Mouse (Mus musculus): Measurements from ENCODE around the gene Hmgn2.

- TF ChIP-seq MAX (IDR thresholded peaks at IDR 0.05; ENCODE audit: low read length) (no peak), POLR2A (IDR thresholded peaks at IDR 0.05; ENCODE audit: low read depth, low read length) (no peak), CHD2 (IDR thresholded peaks at IDR 0.05; ENCODE audit: low read length) (no peak; the same call in none of the 2 replicates), CTCF (conservative IDR thresholded peaks at IDR 0.05 in 1 of 2, IDR thresholded peaks at IDR 0.05 in 1 of 2; ENCODE audit: low read depth in 2 of 2, low read length in 2 of 2) (no peak), NRF1 (IDR thresholded peaks at IDR 0.05; ENCODE audit: low read depth, low read length) (no peak), MXI1 (IDR thresholded peaks at IDR 0.05; ENCODE audit: low read depth, low read length) (peak; percentile 75), RCOR1 (conservative IDR thresholded peaks at IDR 0.05; ENCODE audit: low read depth, low read length) (no peak; the same call in 1 of the 2 replicates), USF1 (IDR thresholded peaks at IDR 0.05; ENCODE audit: low read depth, low read length) (no peak), MYC (IDR thresholded peaks at IDR 0.05; ENCODE audit: low read depth, low read length) (no peak)
Observed at GRCm38 (mm10) chr4:133968150-133968921, at the start of gene Hmgn2.
